Mouse (Mus musculus) forebrain, embryonic 14.5 days (tissue): Measurements from ENCODE around the gene Ssh1. TPM values are rescaled to one million over a fixed set of nuclear protein-coding genes. Genes with fewer than 3 reads are reported as not detected.

Experiments used
- ATAC-seq: fragments of 200-750 bp; cut with Nextera tagmentation; 2 replicates; pipeline ENCODE4 v1.8.0; 2017; ENCODE audit warnings: mild to moderate bottlenecking, moderate library complexity
- DNase-seq: peaks from one replicate; pipeline ENCODE4 v3.0.0-alpha.2; 2015; ENCODE audit warnings: low spot score
- H3K27ac ChIP-seq: fragments of 300-500 bp; sonication (generic); 2 replicates; pipeline ENCODE4 v1.5.1; 2014; ENCODE audit warnings: low read depth, mild to moderate bottlenecking, control low read depth, low read length, moderate library complexity
- H3K27me3 ChIP-seq: fragments of 300-500 bp; sonication (generic); replicated peaks from 2 replicates; pipeline ENCODE4 v1.6.1; 2014; ENCODE audit warnings: low read length, control low read depth, mixed read lengths; ENCODE audit not compliant: control insufficient read depth, insufficient read depth
- H3K36me3 ChIP-seq: fragments of 300-500 bp; sonication (generic); 2 replicates; pipeline ENCODE4 v1.6.1; 2014; ENCODE audit warnings: low read length, control low read depth; ENCODE audit not compliant: control insufficient read depth, insufficient read depth
- H3K4me1 ChIP-seq: fragments of 300-500 bp; sonication (generic); 2 replicates; pipeline ENCODE4 v1.6.1; 2014; ENCODE audit warnings: antibody characterized with exemption, low read length, control low read depth; ENCODE audit not compliant: control insufficient read depth, insufficient read depth
- H3K4me2 ChIP-seq: fragments of 300-500 bp; sonication (generic); 2 replicates; pipeline ENCODE4 v1.6.1; 2014; ENCODE audit warnings: mild to moderate bottlenecking, control low read depth, low read length
- H3K4me3 ChIP-seq: fragments of 300-500 bp; sonication (generic); 2 replicates; pipeline ENCODE4 v1.5.1; 2014; ENCODE audit warnings: low read depth, low read length, control low read depth
- H3K9ac ChIP-seq: fragments of 300-500 bp; sonication (generic); 2 replicates; pipeline ENCODE4 v1.6.1; 2014; ENCODE audit warnings: mild to moderate bottlenecking, low read length, control low read depth, moderate library complexity
- H3K9me3 ChIP-seq: fragments of 300-500 bp; sonication (generic); replicated peaks from 2 replicates; pipeline ENCODE4 v1.6.1; 2016; ENCODE audit warnings: low read length, control low read depth, mixed read lengths; ENCODE audit not compliant: control insufficient read depth
- WGBS: fragments of 180-500 bp; shearing (Covaris S2); extraction: QIAGEN DNeasy Blood & Tissue Kit; methylation state at CpG from one replicate; pipeline ENCODE4 v1.1.7; 2014; 5-methylcytosine and 5-hydroxymethylcytosine counted together
- polyA plus RNA-seq: library from polyadenylated mRNA; unstranded; fragments of >200 nt; fragmentation: Nextera tagmentation; extraction: Ambion mirVana; gene quantifications from 2 replicates; pipeline ENCODE4 v1.2.1, GENCODE M21; 2014

Ssh1 gene
- polyA plus RNA-seq, 1 experiment from 2014 or later: 16.0 TPM

GRCm38 (mm10) chr5:113950786-113951692 is 42.7 kb downstream of the Ssh1 start:
- no peaks in the 10 kb centered on the region for H3K9me3 ChIP-seq
- no peaks in the 10 kb centered on the region for H3K4me1 ChIP-seq
- DNase-seq (peak; percentile 53), ATAC-seq (0 out of 2 replicates have a peak, but pooled peaks have one; percentile 36)
- H3K27me3 ChIP-seq: no peaks in the 10 kb centered on the region
- WGBS: 74% methylated on average over 19 of the region's 19 CpGs
- H3K27ac ChIP-seq: peak overlapping the region; percentile 80
- no peak overlapping the region for H3K4me2 ChIP-seq
- H3K4me3 ChIP-seq: no peak overlapping the region
- 0 out of 2 replicates have a peak overlapping the region, but pooled peaks have one; percentile 7 for H3K9ac ChIP-seq
- H3K36me3 ChIP-seq: peaks cover 67% of the 10 kb centered on the region

GRCm38 (mm10) chr5:113950133-113950532 is 43.6 kb downstream of the Ssh1 start:
- Histone ChIP-seq H3K4me1 (no peaks in the 10 kb centered on the region), H3K9me3 (no peaks in the 10 kb centered on the region), H3K36me3 (peaks cover 66% of the 10 kb centered on the region), H3K27ac (peak overlapping the region; percentile 80), H3K27me3 (no peaks in the 10 kb centered on the region), H3K4me3 (no peak overlapping the region), H3K4me2 (no peak overlapping the region), H3K9ac (no peak overlapping the region)
- ATAC-seq (no peak), DNase-seq (peak; percentile 55)
- WGBS: 64% methylated on average over 17 of the region's 17 CpGs

- H3K36me3 ChIP-seq: peaks cover 77% of the 10 kb centered on the region
- H3K4me3 ChIP-seq: no peak overlapping the region
Observed at GRCm38 (mm10) chr5:113947280-113947679, 46.4 kb downstream of the Ssh1 start.

GRCm38 (mm10) chr5:113945126-113945525 is 48.6 kb downstream of the Ssh1 start:
- no peaks in the 10 kb centered on the region for H3K9me3 ChIP-seq
- H3K27me3 ChIP-seq: no peaks in the 10 kb centered on the region
- H3K4me3 ChIP-seq: no peak overlapping the region
- DNase-seq (no peak), ATAC-seq (no peak)
- H3K36me3 ChIP-seq: peaks cover 86% of the 10 kb centered on the region
- no peaks in the 10 kb centered on the region for H3K4me1 ChIP-seq
- H3K9ac ChIP-seq: no peak overlapping the region
- no peak overlapping the region for H3K4me2 ChIP-seq
- 92% methylated on average over 6 of the region's 6 CpGs for WGBS
- H3K27ac ChIP-seq: no peak overlapping the region

More at GRCm38 (mm10) chr5:113947280-113947679, 46.4 kb downstream of the Ssh1 start:
- DNase-seq: no peak
- Histone ChIP-seq H3K27ac (no peak overlapping the region), H3K4me2 (no peak overlapping the region), H3K9me3 (no peaks in the 10 kb centered on the region), H3K9ac (no peak overlapping the region), H3K27me3 (no peaks in the 10 kb centered on the region), H3K4me1 (no peaks in the 10 kb centered on the region)
- 75% methylated on average over 2 of the region's 2 CpGs for WGBS
- ATAC-seq: no peak

- H3K4me1 ChIP-seq: no peaks in the 10 kb centered on the region
- no peak for ATAC-seq
- no peak overlapping the region for H3K4me2 ChIP-seq
- peak; percentile 27 for DNase-seq
- H3K27me3 ChIP-seq: no peaks in the 10 kb centered on the region
- H3K9me3 ChIP-seq: no peaks in the 10 kb centered on the region
- peak overlapping the region; percentile 36; the same call in 1 of the 2 replicates for H3K27ac ChIP-seq
- H3K4me3 ChIP-seq: no peak overlapping the region
- no peak overlapping the region for H3K9ac ChIP-seq
- WGBS: 65% methylated on average over 12 of the region's 12 CpGs
- peaks cover 78% of the 10 kb centered on the region for H3K36me3 ChIP-seq
Observed at GRCm38 (mm10) chr5:113943328-113943727, 50.4 kb downstream of the Ssh1 start.

GRCm38 (mm10) chr5:113942580-113942979 is 51.1 kb downstream of the Ssh1 start:
- Histone ChIP-seq H3K4me3 (no peak overlapping the region), H3K9ac (no peak overlapping the region), H3K27ac (no peak overlapping the region), H3K9me3 (no peaks in the 10 kb centered on the region), H3K36me3 (peaks cover 75% of the 10 kb centered on the region), H3K4me1 (peaks cover 3% of the 10 kb centered on the region; the same call in 1 of the 2 replicates), H3K27me3 (no peaks in the 10 kb centered on the region), H3K4me2 (no peak overlapping the region)
- no peak for DNase-seq
- 90% methylated on average over 12 of the region's 12 CpGs for WGBS
- no peak for ATAC-seq

GRCm38 (mm10) chr5:113939263-113939900 is 54.3 kb downstream of the Ssh1 start:
- Histone ChIP-seq H3K4me2 (no peak overlapping the region), H3K4me1 (peaks cover 7% of the 10 kb centered on the region), H3K9ac (no peak overlapping the region), H3K27ac (no peak overlapping the region), H3K27me3 (no peaks in the 10 kb centered on the region), H3K4me3 (no peak overlapping the region), H3K9me3 (no peaks in the 10 kb centered on the region), H3K36me3 (peaks cover 50% of the 10 kb centered on the region)
- ATAC-seq (no peak), DNase-seq (no peak)
- WGBS: 46% methylated on average over 12 of the region's 12 CpGs

- Histone ChIP-seq H3K27ac (peak overlapping the region; percentile 65), H3K36me3 (peaks cover 33% of the 10 kb centered on the region), H3K4me2 (no peak overlapping the region), H3K9ac (peak overlapping the region; percentile 8; the same call in 1 of the 2 replicates), H3K4me3 (no peak overlapping the region), H3K9me3 (no peaks in the 10 kb centered on the region), H3K27me3 (no peaks in the 10 kb centered on the region), H3K4me1 (peaks cover 7% of the 10 kb centered on the region)
- peak; percentile 81 for ATAC-seq
- peak; percentile 61 for DNase-seq
- WGBS: 42% methylated on average over 7 of the region's 7 CpGs
Observed at GRCm38 (mm10) chr5:113937650-113938049, 56.0 kb downstream of the Ssh1 start.
